Mouse (Mus musculus) lung, postnatal 0 days (tissue): ENCODE measurements around the gene Prkch.
A peak's percentile ranks its signal among the peaks of the same experiment; 100 is the strongest.

ENCODE experiments used
- CTCF ChIP-seq: IDR thresholded peaks from 2 replicates; pipeline ENCODE4 v1.5.1; 2016; ENCODE audit warnings: antibody characterized with exemption, mild to moderate bottlenecking
- EP300 ChIP-seq: IDR thresholded peaks from 2 replicates; pipeline ENCODE4 v1.6.1; 2016; ENCODE audit warnings: antibody characterized with exemption, mild to moderate bottlenecking, control low read depth

DNA sequence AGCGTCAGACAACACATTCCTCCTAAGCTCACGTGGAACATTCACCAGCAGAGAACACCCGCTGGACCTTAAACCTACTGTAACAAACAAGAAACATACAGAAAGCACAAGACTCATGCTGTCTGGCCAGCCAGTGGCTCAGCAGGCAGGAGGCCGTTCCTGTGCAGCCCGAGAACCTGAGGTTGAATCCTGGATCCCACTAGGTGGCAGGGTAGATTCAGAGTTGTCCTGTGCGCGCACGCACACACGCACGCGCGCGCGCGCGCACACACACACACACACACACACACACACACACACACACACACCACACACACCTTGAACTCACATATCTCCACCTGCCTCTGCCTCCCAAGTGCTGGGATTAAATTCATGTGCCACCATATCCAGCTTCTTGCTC, 110.5 kb downstream of the Prkch start:
- TF ChIP-seq EP300, result no peak
- peak; percentile 16 for TF ChIP-seq CTCF
